Mouse (Mus musculus) layer of hippocampus, adult 2 months (tissue): Measurements from ENCODE around the gene Gm10340. TPM values are rescaled to one million over a fixed set of nuclear protein-coding genes. Genes with fewer than 3 reads are reported as not detected.
A peak's percentile ranks its signal among the peaks of the same experiment; 100 is the strongest.
"Not testable (repeated sequence)": the region's sequence is repeated elsewhere in the genome, so short reads cannot be mapped to it uniquely, and the experiment has no call there.

Experiments used
- DNase-seq, 2 experiments: peaks; one replicate each; pipeline ENCODE4 v3.0.0; 2022; ENCODE audit warnings: low spot score in 2 of 2
- H3K27ac ChIP-seq: fragments of 200-600 bp; 2 replicates; pipeline ENCODE4 v1.8.1; 2022
- H3K4me3 ChIP-seq: fragments of 200-600 bp; 2 replicates; pipeline ENCODE4 v1.8.1; 2022; ENCODE audit warnings: mild to moderate bottlenecking
- long read RNA-seq, 2 experiments: library from polyadenylated mRNA; stranded (forward); transcript quantifications; one replicate each; pipeline ENCODE4 v2.0.0; 2021; ENCODE audit warnings: borderline mapping rate in 2 of 2
- total RNA-seq, 2 experiments: library from RNA; stranded (reverse); gene quantifications; 2 replicates each; pipeline ENCODE4 v1.2.3; 2021

The Gm10340 gene
- not detected for total RNA-seq
- long read RNA-seq, experiment 1 = 0 reads
- long read RNA-seq, experiment 2 = 0 reads

DNA sequence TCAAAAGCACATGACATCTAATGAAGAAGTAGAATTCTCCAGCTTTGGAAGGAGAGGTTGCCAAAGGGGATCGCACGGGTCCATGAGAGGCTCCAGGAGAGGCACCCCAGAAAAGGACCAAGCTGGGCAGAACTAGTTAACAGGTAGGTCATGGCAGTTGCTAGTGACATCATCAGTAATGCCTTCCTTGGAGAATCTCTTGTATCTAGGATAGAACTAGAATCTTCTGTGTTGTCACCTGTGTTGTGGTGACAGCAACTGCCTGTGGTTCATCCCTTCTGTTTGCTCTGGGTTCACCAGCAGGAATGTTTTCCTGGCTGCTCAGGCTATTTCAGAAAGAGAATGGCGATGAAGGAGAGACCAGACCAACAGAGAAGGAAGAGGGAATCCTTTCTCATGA lies at the start of gene Gm10340:
TSS of gene Gm10340 (plus strand) at position 301 of the 400 bp plus-strand sequence.
- H3K27ac ChIP-seq = not testable (repeated sequence)

DNA sequence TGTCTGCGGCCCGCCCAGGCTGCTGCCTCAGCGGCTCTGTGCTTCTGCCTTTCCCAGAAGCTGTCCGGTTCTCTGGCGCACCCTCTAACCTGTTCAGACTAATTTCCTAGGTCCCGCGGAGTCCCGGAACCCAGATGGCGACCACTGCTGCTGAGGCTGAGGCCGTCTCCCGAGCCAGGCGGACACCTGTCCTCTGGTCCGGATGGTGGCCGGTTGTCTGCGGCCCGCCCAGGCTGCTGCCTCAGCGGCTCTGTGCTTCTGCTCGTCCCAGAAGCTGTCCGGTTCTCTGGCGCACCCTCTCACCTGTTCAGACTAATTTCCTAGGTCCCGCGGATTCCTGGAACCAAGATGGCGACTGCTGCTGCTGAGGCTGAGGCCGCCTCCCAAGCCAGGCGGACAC lies 17.7 kb upstream of the Gm10340 start:
- H3K4me3 ChIP-seq, H3K27ac ChIP-seq: not testable (repeated sequence)
- DNase-seq = peak; percentile 5 to 8

More for the DNA sequence above, at the start of gene Gm10340:
- not testable (repeated sequence) for H3K4me3 ChIP-seq, DNase-seq

DNA sequence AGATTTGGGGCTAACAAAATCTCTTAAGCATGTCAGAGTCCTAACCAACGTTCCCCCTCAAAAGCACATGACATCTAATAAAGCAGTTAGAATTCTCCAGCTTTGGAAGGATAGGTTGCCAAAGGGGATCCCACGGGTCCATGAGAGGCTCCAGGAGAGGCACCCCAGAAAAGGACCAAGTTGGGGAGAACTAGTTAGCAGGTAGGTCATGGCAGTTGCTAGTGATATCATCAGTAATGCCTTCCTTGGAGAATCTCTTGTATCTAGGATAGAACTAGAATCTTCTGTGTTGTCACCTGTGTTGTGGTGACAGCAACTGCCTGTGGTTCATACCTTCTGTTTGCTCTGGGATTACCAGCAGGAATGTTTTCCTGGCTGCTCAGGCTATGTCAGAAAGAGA lies 54.2 kb downstream of the Gm10340 start, which contains the start of gene Gm5795:
TSS of gene Gm5795 (plus strand) at position 301 of the 400 bp plus-strand sequence.
- H3K4me3 ChIP-seq, H3K27ac ChIP-seq, DNase-seq: not testable (repeated sequence)

Other genes starting within 250 kb of the Gm10340 start
- not detected for gene Gm2888, start 104.0 kb upstream of the Gm10340 start, total RNA-seq
- 1 to 10 TPM in 1 of 2 experiments, under 1 TPM in 1; 0.88 to 1.1 TPM for gene Gm2897, start 84.7 kb upstream of the Gm10340 start, total RNA-seq
- gene Gm5795, start 54.3 kb downstream of the Gm10340 start, total RNA-seq = not detected
- 1 to 10 TPM; 4.4 to 5.4 TPM for gene D830030K20Rik, start 74.5 kb downstream of the Gm10340 start, total RNA-seq
- not detected for gene Gm2956, start 198.6 kb downstream of the Gm10340 start, total RNA-seq